Mouse (Mus musculus) gastrocnemius, postnatal 4 days (tissue): ENCODE data around the gene Ttc33. TPM values are rescaled to one million over a fixed set of nuclear protein-coding genes. Genes with fewer than 3 reads are reported as not detected.

Experiments used
- DNase-seq, 2 experiments: peaks; one replicate each; pipeline ENCODE4 v3.0.0; 2021 to 2022; ENCODE audit warnings: low spot score in 2 of 2, mixed read lengths in 2 of 2
- long read RNA-seq, 2 experiments: library from polyadenylated mRNA; stranded (forward); transcript quantifications; one replicate each; pipeline ENCODE4 v2.0.0; 2021
- total RNA-seq, 2 experiments: library from RNA; stranded (reverse); gene quantifications; 2 replicates each; pipeline ENCODE4 v1.2.3; 2021

The Ttc33 gene
- total RNA-seq, result 10 to 100 TPM; 34.3 to 39.0 TPM
- long read RNA-seq, experiment 1, transcript Ttc33-201 (5 exons, 1,832 nt), result major isoform, 13 of 25 reads
- long read RNA-seq, experiment 1, transcript Ttc33-203 (5 exons, 1,671 nt), result minor isoform, 7 of 25 reads
- long read RNA-seq, experiment 1, partial matches to known transcripts, result 2 of 25 reads
- long read RNA-seq, experiment 1, other reads (novel, unspliced or antisense), result 2 of 25 reads
- long read RNA-seq, experiment 2, transcript Ttc33-203 (5 exons, 1,671 nt), result minor isoform, 9 of 30 reads
- long read RNA-seq, experiment 2, transcript Ttc33-201 (5 exons, 1,832 nt), result major isoform, 17 of 30 reads
- long read RNA-seq, experiment 2, partial matches to known transcripts, result 2 of 30 reads
- long read RNA-seq, experiment 2, other reads (novel, unspliced or antisense), result 2 of 30 reads

- peak; percentile 52 to 78 for DNase-seq
Observed at GRCm38 (mm10) chr15:5185366-5186292, at the start of gene Ttc33. Ttc33 (plus strand) TSS chr15:5185525.

- DNase-seq, result no peak
Observed at GRCm38 (mm10) chr15:5138021-5138856, 47.1 kb upstream of the Ttc33 start.

- no peak for DNase-seq
Observed at GRCm38 (mm10) chr15:5139366-5139765, 46.0 kb upstream of the Ttc33 start.

DNA sequence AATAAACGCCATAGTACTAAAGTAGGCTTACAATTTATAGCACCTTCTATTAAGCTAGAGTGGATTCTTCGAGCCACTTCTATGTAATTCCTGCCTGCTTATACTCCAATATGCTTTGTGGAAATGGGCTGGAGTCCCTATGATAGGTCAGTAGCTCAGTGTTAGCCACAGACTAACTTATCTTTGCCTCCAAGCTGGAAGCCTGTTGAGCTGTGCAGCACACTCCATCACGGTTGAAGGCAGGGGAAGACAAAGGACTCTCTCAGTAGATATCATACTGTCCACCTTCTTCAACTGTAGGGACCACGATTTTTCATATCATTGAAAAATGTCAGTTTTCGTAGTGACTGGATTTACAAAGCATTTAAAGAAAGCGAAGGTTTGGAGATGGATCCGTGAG lies 45.5 kb upstream of the Ttc33 start:
- DNase-seq, result no peak

DNA sequence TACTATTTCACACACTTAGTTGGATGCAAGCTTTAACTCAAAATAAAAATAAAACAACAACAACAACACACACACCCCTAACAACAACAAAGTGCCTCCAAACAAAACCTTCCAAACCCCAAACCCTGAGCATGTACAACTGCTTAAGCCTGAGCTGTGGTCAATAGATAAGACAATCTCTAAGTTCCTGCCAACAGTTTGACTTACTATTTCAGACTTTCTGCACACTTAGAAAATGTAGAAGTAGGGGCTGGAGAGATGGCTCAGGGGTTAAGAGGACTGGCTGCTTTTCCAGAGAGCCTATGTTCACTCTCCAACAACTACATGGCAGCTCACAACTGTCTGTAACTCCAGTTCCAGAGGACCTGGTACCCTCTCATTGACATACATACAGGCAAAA lies 45.0 kb upstream of the Ttc33 start:
- no peak for DNase-seq

DNA sequence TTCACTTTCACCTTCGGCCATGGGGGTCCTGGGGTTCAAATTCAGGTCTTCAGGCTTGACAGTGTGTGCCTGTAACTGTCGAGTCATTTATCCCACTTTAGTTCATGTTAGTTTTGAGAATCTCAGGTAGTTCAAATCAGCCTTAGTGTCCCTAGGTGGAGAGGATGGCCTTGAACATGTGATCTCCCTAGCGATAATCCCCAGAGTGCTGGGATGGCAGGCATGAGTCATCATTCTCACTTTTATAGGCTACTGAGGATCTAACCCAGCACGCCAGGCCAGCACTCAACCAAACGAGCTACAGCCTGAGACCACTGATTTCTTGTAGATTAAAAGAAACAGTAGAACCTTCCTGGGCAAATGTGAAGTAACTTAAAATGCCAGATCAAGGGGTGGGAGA lies 43.3 kb upstream of the Ttc33 start:
- no peak for DNase-seq

GRCm38 (mm10) chr15:5142714-5143113 lies 42.6 kb upstream of the Ttc33 start:
- no peak for DNase-seq

- peak; percentile 61 to 81 for DNase-seq
Observed at GRCm38 (mm10) chr15:5143361-5144020, 41.8 kb upstream of the Ttc33 start, which contains the start of gene Prkaa1. Prkaa1 (plus strand) TSS chr15:5143861.

- peak; percentile 63 to 77 for DNase-seq
Observed at GRCm38 (mm10) chr15:5144021-5144778, 41.1 kb upstream of the Ttc33 start.

DNA sequence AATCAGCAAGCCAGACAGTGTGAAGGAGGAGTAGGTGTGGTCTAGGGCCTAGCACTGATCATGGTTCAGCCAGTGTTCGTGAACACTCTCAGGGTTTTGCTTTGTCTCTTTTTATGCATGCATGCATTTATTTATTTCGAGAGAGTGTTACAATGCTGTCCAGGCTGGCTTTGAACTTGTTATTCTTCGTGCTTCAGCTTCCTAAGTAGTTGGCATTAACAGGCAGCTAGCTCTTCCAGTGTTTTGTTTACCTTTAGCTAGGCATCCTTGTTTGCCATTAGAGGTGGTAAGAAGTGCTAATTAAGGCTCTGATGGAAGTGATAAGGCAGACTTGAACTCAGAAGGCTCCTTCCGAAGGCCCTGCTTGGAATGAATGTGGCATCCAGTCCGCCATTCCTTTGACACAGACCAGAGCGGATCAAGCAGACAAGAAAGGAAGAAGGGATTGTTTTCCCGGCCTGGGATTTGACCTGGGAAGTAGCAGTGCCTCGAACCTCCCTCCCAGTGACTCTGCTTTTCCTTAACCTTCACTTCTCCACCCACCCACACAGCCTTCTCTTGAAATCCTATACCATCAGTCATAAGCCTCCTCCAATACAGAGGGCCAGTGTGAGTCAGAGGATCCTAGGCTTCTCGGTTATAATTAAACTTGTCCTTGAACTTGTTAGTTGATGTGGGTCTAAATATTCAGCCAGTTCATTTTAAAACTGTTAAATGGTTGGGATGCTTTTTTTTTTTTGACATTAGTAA lies 40.0 kb upstream of the Ttc33 start:
- no peak for DNase-seq

DNA sequence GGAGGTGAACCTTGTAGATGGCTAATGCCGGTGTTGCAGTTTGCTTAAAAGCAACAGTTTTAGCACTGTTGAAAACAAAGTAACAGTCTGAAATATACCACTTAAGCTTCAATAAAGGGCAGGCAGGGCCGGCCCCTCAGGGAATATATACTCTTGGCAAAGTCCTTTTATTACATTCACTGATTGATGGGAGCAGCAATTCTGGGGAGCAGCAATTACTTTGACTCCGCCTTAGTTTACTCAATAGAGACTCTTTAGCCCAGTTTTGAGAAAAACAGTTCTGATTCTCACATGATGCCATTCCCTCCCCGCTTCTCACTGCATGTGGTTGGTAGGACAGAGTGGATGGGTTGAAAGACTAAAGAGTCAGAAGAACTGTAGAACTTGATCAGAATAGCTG lies 36.1 kb upstream of the Ttc33 start:
- DNase-seq, result no peak

DNA sequence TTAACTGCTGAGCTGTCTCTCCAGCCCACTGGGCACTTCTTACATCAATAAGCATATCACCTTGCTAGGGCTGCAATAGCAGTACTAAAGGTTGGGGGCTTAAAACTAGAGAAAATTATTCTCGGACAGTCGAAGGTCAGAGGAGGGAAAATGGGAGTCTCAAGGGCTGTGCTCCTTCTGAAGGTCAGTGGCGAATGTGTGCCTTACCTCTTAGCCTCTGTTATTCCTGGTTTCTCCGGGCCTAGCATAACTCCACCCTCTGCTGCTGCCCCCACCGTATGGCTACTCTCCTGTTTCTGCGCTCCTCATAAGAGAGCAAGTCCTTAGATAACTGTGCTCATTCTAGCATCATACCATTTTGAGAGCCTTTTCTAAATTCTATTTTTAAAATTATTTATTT lies 33.2 kb upstream of the Ttc33 start:
- DNase-seq, result no peak

DNA sequence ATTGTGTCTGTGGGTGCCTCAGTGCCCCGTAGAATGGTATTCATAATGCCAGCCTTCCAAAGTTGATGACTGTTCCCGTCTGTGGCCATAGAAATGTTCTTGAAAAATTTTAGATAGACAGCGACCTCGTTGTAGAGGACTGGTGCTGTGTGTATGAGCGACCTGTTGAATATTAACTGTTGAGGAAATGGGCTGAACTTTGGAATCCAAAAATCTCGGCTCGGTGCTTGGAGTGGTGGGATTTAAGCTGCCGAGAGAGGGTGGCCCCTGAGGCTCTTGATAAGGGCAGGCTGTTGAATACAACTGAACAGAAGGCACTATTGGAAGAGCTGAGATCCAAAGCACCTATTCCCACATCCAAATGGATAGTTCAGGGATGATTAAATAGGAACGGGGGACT lies 30.7 kb upstream of the Ttc33 start:
- no peak for DNase-seq

- DNase-seq, result no peak
Observed at GRCm38 (mm10) chr15:5155093-5155492, 30.2 kb upstream of the Ttc33 start.

- no peak for DNase-seq
Observed at GRCm38 (mm10) chr15:5156355-5156754, 29.0 kb upstream of the Ttc33 start.

DNA sequence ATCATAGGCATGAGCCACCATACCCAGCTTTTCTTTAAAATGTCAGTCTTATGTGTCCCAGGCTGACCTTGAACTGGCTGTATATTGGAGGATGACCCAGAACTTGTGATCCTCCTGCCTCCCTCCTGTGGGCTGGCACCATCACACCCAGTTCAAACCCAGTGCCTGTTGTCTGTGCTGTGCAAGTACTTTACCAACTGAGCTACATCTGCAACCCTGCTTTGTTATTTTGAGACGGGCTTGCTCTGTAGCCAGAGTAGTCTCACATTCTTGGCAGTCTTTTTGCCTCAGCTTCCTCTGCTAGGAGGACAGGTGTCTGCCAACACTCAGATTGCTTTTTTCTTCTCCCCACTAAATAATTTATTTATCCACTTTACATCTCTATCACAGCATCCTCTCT lies 27.9 kb upstream of the Ttc33 start:
- DNase-seq, result no peak

DNA sequence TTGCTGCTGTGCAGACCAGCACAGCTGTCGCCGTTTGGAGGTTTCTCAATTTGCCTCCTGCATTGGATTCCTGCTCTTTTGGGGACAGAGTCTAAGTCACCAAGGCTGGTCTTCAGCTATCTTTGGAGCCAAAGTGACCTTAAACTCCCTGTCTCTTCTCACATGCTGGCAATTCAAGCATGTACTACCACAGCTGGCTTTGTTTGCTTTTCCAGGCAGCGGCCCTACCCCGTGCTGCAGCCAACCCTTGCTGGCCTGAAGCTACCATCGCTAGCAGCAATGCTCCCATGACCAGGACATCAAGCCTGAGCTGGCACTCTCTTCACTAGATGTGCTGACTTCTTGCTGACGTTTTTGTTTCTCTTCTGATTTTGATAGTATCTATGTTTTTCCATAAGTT lies 26.5 kb upstream of the Ttc33 start:
- peak; percentile 22 to 23 for DNase-seq

DNA sequence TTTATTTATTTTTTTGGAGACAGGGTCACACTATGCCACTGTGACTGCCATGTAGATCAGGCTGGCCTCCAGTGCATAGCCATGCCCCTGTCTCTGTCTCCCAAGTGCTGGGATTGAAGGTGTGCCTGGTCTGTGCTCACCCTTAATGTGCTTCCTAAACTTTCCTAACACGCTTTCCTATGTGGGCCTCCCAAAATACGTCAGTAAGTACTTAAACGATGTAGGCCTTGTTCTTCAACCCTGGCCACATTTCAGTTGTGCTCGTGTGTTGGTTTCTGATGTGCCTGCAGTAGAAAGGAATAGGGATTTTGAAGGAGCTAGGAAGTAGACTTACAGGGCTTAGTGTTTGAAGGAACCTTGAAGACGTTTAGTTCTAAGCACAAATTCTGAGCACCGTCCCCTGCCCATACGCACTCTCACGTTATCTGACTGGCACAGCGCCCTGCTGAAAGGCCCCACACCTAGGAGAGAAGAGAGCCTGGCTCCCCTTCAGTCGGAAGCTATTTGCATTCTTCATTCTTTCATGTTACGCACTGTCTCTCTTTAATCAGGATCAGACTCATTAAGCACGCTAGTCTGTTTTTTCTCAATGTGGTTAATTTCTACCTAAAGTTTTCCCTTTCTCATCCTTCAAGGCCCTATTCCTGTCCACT lies 20.1 kb upstream of the Ttc33 start:
- no peak for DNase-seq
